Mouse (Mus musculus) left cerebral cortex, postnatal 25 days (tissue): ENCODE results near the gene Brd3. TPM values are rescaled to one million over a fixed set of nuclear protein-coding genes. Genes with fewer than 3 reads are reported as not detected.

Experiments
- DNase-seq, 2 experiments: peaks; one replicate each; pipeline ENCODE4 v3.0.0; 2022; ENCODE audit warnings: low spot score in 2 of 2, mixed read lengths in 1 of 2
- intact Hi-C: fragments of 180-260 bp; cut with DNase I; formaldehyde crosslinking; loops from one replicate; pipeline ENCODE4 v1.15.1; 2025
- microRNA-seq, 2 experiments: library from miRNA; unstranded; fragments of <30 nt; microRNA quantifications; one replicate each; pipeline ENCODE4 v1.2.0; 2022
- total RNA-seq, 2 experiments: library from RNA; stranded (reverse); gene quantifications; 2 replicates each; pipeline ENCODE4 v1.2.3; 2021

Brd3 gene
- total RNA-seq, 2 experiments from 2014 or later, result 47.3 to 52.9 TPM

GRCm38 (mm10) chr2:27413582-27413935 is 93.9 kb downstream of the Brd3 start:
- intact Hi-C loops, result no loop called here
- no peak for DNase-seq

- intact Hi-C loops, result no loop called here
- DNase-seq, result no peak
These were observed 95.1 kb downstream of the Brd3 start for GRCm38 (mm10) chr2:27412245-27412800.

- intact Hi-C loops, result no loop called here
- no peak for DNase-seq
These were observed 95.7 kb downstream of the Brd3 start for GRCm38 (mm10) chr2:27411688-27412174.

GRCm38 (mm10) chr2:27410518-27411140 is 96.8 kb downstream of the Brd3 start:
- DNase-seq, result no peak
- intact Hi-C loops, result no loop called here

- DNase-seq, result no peak
- intact Hi-C loops, result no loop called here
These were observed 99.3 kb downstream of the Brd3 start for GRCm38 (mm10) chr2:27408194-27408593.

- intact Hi-C loops, result no loop called here
- no peak for DNase-seq
These were observed 100.5 kb downstream of the Brd3 start for GRCm38 (mm10) chr2:27406928-27407327.

- intact Hi-C loops, result no loop called here
- no peak for DNase-seq
These were observed 102.2 kb downstream of the Brd3 start for GRCm38 (mm10) chr2:27405094-27405884.

- intact Hi-C loops, result no loop called here
These were observed 102.9 kb downstream of the Brd3 start for GRCm38 (mm10) chr2:27404375-27405093.

GRCm38 (mm10) chr2:27401544-27401943 is 105.9 kb downstream of the Brd3 start:
- DNase-seq, result no peak
- intact Hi-C loops, result no loop called here

More at GRCm38 (mm10) chr2:27404375-27405093, 102.9 kb downstream of the Brd3 start:
- DNase-seq, result no peak

GRCm38 (mm10) chr2:27400083-27400482 is 107.4 kb downstream of the Brd3 start:
- no peak for DNase-seq
- intact Hi-C loops, result no loop called here

- intact Hi-C loops, result no loop called here
- DNase-seq, result no peak
These were observed 110.6 kb downstream of the Brd3 start for GRCm38 (mm10) chr2:27396656-27397440.

Small RNA genes within 50 kb of the gene (microRNA-seq; reads per million reads assigned to microRNA genes)
- gene Gm24049, result 0 reads per million in 2 experiments
- 0 reads per million in 2 experiments for gene Mir7578

Other genes starting within 250 kb of the Brd3 start
- gene Vav2, start 80.6 kb downstream of the Brd3 start, total RNA-seq, result 10 to 100 TPM; 11.0 to 11.8 TPM
- 10 to 100 TPM; 29.6 to 33.2 TPM for gene Brd3os, start 65.3 kb downstream of the Brd3 start, total RNA-seq
- 10 to 100 TPM; 25.8 to 28.4 TPM for gene Wdr5, start 7.5 kb upstream of the Brd3 start, total RNA-seq
- gene Rxra, start 168.8 kb upstream of the Brd3 start, total RNA-seq, result 10 to 100 TPM; 18.7 to 21.2 TPM